Mouse (Mus musculus): ENCODE measurements around the gene Zbtb9.
"Not testable (repeated sequence)": the region's sequence is repeated elsewhere in the genome, so short reads cannot be mapped to it uniquely, and the experiment has no call there.

Zbtb9 gene

GRCm38 (mm10) chr17:26972703-26973574 lies at the start of gene Zbtb9:
Zbtb9 (plus strand) TSS chr17:26973167.
- peak; percentile 98 for DNase-seq (ENCODE audit: low read depth, low spot score)

- not testable (repeated sequence) for DNase-seq (ENCODE audit: low read depth, low spot score)
Measured at GRCm38 (mm10) chr17:26925414-26925813, 47.6 kb upstream of the Zbtb9 start.

GRCm38 (mm10) chr17:26931795-26932194 lies 41.2 kb upstream of the Zbtb9 start:
- DNase-seq (ENCODE audit: low read depth, low spot score), result peak; percentile 72

- DNase-seq (ENCODE audit: low read depth, low spot score), result peak; percentile 96
Measured at GRCm38 (mm10) chr17:26932839-26933398, 40.0 kb upstream of the Zbtb9 start, which contains the start of gene Phf1. Phf1 (plus strand) TSS chr17:26933052.

GRCm38 (mm10) chr17:26933419-26933818 lies 39.5 kb upstream of the Zbtb9 start:
- DNase-seq (ENCODE audit: low read depth, low spot score), result no peak

- DNase-seq (ENCODE audit: low read depth, low spot score), result no peak
Measured at GRCm38 (mm10) chr17:26933885-26934827, 38.8 kb upstream of the Zbtb9 start.

- no peak for DNase-seq (ENCODE audit: low read depth, low spot score)
Measured at GRCm38 (mm10) chr17:26935027-26935426, 37.9 kb upstream of the Zbtb9 start.

GRCm38 (mm10) chr17:26936453-26936852 lies 36.5 kb upstream of the Zbtb9 start:
- no peak for DNase-seq (ENCODE audit: low read depth, low spot score)

- DNase-seq (ENCODE audit: low read depth, low spot score), result no peak
Measured at GRCm38 (mm10) chr17:26936921-26937695, 35.9 kb upstream of the Zbtb9 start.

GRCm38 (mm10) chr17:26937883-26938695 lies 34.9 kb upstream of the Zbtb9 start:
- no peak for DNase-seq (ENCODE audit: low read depth, low spot score)

- DNase-seq (ENCODE audit: low read depth, low spot score), result no peak
Measured at GRCm38 (mm10) chr17:26938731-26939130, 34.2 kb upstream of the Zbtb9 start.

GRCm38 (mm10) chr17:26939178-26939972 lies 33.6 kb upstream of the Zbtb9 start, which contains the start of gene Cuta:
Cuta (minus strand) TSS chr17:26939569.
- peak; percentile 100 for DNase-seq (ENCODE audit: low read depth, low spot score)

GRCm38 (mm10) chr17:26939973-26940300 lies 33.0 kb upstream of the Zbtb9 start:
- no peak for DNase-seq (ENCODE audit: low read depth, low spot score)

- DNase-seq (ENCODE audit: low read depth, low spot score), result peak; percentile 89
Measured at GRCm38 (mm10) chr17:26941031-26941789, 31.8 kb upstream of the Zbtb9 start, which contains the start of gene Syngap1. Syngap1 (plus strand) TSS chr17:26941253.

GRCm38 (mm10) chr17:26941841-26942570 lies 31.0 kb upstream of the Zbtb9 start:
- DNase-seq (ENCODE audit: low read depth, low spot score), result peak; percentile 68

- DNase-seq (ENCODE audit: low read depth, low spot score), result peak; percentile 54
Measured at GRCm38 (mm10) chr17:26945824-26946495, 27.0 kb upstream of the Zbtb9 start.

- peak; percentile 87 for DNase-seq (ENCODE audit: low read depth, low spot score)
Measured at GRCm38 (mm10) chr17:26946567-26946966, 26.4 kb upstream of the Zbtb9 start.
